Mouse (Mus musculus) E14TG2a.4 (cell line): ENCODE data around the gene Ide.

ENCODE experiments used
- H3K27me3 ChIP-seq: 2 replicates; pipeline ENCODE4 v1.6.1; 2014; ENCODE audit warnings: low read length, control low read depth; ENCODE audit not compliant: insufficient read depth
- H3K36me3 ChIP-seq: 2 replicates; pipeline ENCODE4 v1.6.1; 2014; ENCODE audit warnings: low read length, control low read depth; ENCODE audit not compliant: insufficient read depth
- H3K4me1 ChIP-seq: replicated peaks from 2 replicates; pipeline ENCODE4 v1.6.1; 2014; ENCODE audit warnings: low read depth, low read length, control low read depth
- H3K4me3 ChIP-seq: replicated peaks from 2 replicates; pipeline ENCODE4 v1.5.1; 2014; ENCODE audit warnings: mild to moderate bottlenecking, low read length
- H3K9me3 ChIP-seq: 2 replicates; pipeline ENCODE4 v1.6.1; 2014; ENCODE audit warnings: low read length, control low read depth
- CTCF ChIP-seq: conservative IDR thresholded peaks from 2 replicates; pipeline ENCODE4 v1.5.1; 2014; ENCODE audit warnings: low read length
- NANOG ChIP-seq: IDR thresholded peaks from 2 replicates; pipeline ENCODE4 v1.6.1; 2014; ENCODE audit warnings: borderline replicate concordance, low read length, mixed read lengths
- POU5F1 ChIP-seq: IDR thresholded peaks from 2 replicates; pipeline ENCODE4 v1.6.1; 2014; ENCODE audit warnings: low read length, borderline replicate concordance

The Ide gene

GRCm38 (mm10) chr19:37320802-37321619 lies 16.6 kb downstream of the Ide start:
- TF ChIP-seq NANOG (no peak), CTCF (no peak), POU5F1 (no peak)
- peaks cover 47% of the 10 kb centered on the region for H3K4me1 ChIP-seq
- peaks cover 86% of the 10 kb centered on the region for H3K36me3 ChIP-seq
- no peaks in the 10 kb centered on the region for H3K9me3 ChIP-seq
- no peaks in the 10 kb centered on the region for H3K27me3 ChIP-seq
- H3K4me3 ChIP-seq: no peak overlapping the region

GRCm38 (mm10) chr19:37317359-37317758 lies 20.3 kb downstream of the Ide start:
- Histone ChIP-seq H3K27me3 (no peaks in the 10 kb centered on the region), H3K4me3 (no peak overlapping the region), H3K36me3 (peaks cover 92% of the 10 kb centered on the region), H3K4me1 (peaks cover 25% of the 10 kb centered on the region), H3K9me3 (no peaks in the 10 kb centered on the region)
- TF ChIP-seq CTCF (no peak), POU5F1 (no peak), NANOG (no peak)

- H3K9me3 ChIP-seq: no peaks in the 10 kb centered on the region
- TF ChIP-seq NANOG (no peak), POU5F1 (no peak), CTCF (no peak)
- H3K27me3 ChIP-seq: no peaks in the 10 kb centered on the region
- no peak overlapping the region for H3K4me3 ChIP-seq
- H3K4me1 ChIP-seq: peaks cover 20% of the 10 kb centered on the region
- peaks cover 100% of the 10 kb centered on the region for H3K36me3 ChIP-seq
These were observed 22.6 kb downstream of the Ide start for GRCm38 (mm10) chr19:37315091-37315490.

- TF ChIP-seq CTCF: no peak
- no peak for TF ChIP-seq NANOG
- no peak for TF ChIP-seq POU5F1
- H3K27me3 ChIP-seq: no peaks in the 10 kb centered on the region
- no peak overlapping the region for H3K4me3 ChIP-seq
- peaks cover 98% of the 10 kb centered on the region for H3K36me3 ChIP-seq
- H3K9me3 ChIP-seq: no peaks in the 10 kb centered on the region
- H3K4me1 ChIP-seq: peaks cover 11% of the 10 kb centered on the region
These were observed 26.2 kb downstream of the Ide start for GRCm38 (mm10) chr19:37311426-37311825.

GRCm38 (mm10) chr19:37310133-37310532 lies 27.5 kb downstream of the Ide start:
- H3K9me3 ChIP-seq: no peaks in the 10 kb centered on the region

GRCm38 (mm10) chr19:37308941-37309340 lies 28.7 kb downstream of the Ide start:
- Histone ChIP-seq H3K27me3 (no peaks in the 10 kb centered on the region), H3K4me3 (no peak overlapping the region), H3K36me3 (peaks cover 98% of the 10 kb centered on the region), H3K9me3 (no peaks in the 10 kb centered on the region), H3K4me1 (peaks cover 12% of the 10 kb centered on the region)
- TF ChIP-seq NANOG: no peak
- TF ChIP-seq POU5F1: no peak
- no peak for TF ChIP-seq CTCF

More at GRCm38 (mm10) chr19:37310133-37310532, 27.5 kb downstream of the Ide start:
- H3K36me3 ChIP-seq: peaks cover 98% of the 10 kb centered on the region
- no peak for TF ChIP-seq CTCF
- TF ChIP-seq NANOG: no peak
- no peak for TF ChIP-seq POU5F1
- peaks cover 11% of the 10 kb centered on the region for H3K4me1 ChIP-seq
- no peaks in the 10 kb centered on the region for H3K27me3 ChIP-seq
- H3K4me3 ChIP-seq: no peak overlapping the region

- TF ChIP-seq CTCF: no peak
- TF ChIP-seq NANOG: no peak
- no peak for TF ChIP-seq POU5F1
- no peaks in the 10 kb centered on the region for H3K27me3 ChIP-seq
- H3K4me1 ChIP-seq: peaks cover 12% of the 10 kb centered on the region
- no peaks in the 10 kb centered on the region for H3K9me3 ChIP-seq
- peaks cover 98% of the 10 kb centered on the region for H3K36me3 ChIP-seq
- no peak overlapping the region for H3K4me3 ChIP-seq
These were observed 29.7 kb downstream of the Ide start for GRCm38 (mm10) chr19:37307826-37308545.

- Histone ChIP-seq H3K4me3 (no peak overlapping the region), H3K9me3 (no peaks in the 10 kb centered on the region), H3K27me3 (no peaks in the 10 kb centered on the region), H3K36me3 (peaks cover 96% of the 10 kb centered on the region), H3K4me1 (0 out of 2 replicates have a peak, but pooled peaks cover 2% of the 10 kb centered on the region)
- no peak for TF ChIP-seq POU5F1
- TF ChIP-seq CTCF: no peak
- no peak for TF ChIP-seq NANOG
These were observed 31.5 kb downstream of the Ide start for GRCm38 (mm10) chr19:37306176-37306575.
